Mouse (Mus musculus) forebrain, embryonic 10.5 days (tissue): Measurements from ENCODE around the gene Zfp931. TPM values are rescaled to one million over a fixed set of nuclear protein-coding genes. Genes with fewer than 3 reads are reported as not detected.
"Not testable (repeated sequence)": the region's sequence is repeated elsewhere in the genome, so short reads cannot be mapped to it uniquely, and the experiment has no call there.

Experiments
- DNase-seq: peaks from one replicate; pipeline ENCODE4 v3.0.0-alpha.2; 2017; ENCODE audit warnings: low spot score; ENCODE audit errors: extremely low spot score
- H3K27ac ChIP-seq: fragments of 300-500 bp; sonication (generic); 2 replicates; pipeline ENCODE4 v1.5.1; 2016; ENCODE audit warnings: mild to moderate bottlenecking
- H3K27me3 ChIP-seq: fragments of 300-500 bp; sonication (generic); 2 replicates; pipeline ENCODE4 v1.6.1; 2016; ENCODE audit warnings: mild to moderate bottlenecking; ENCODE audit not compliant: poor library complexity, severe bottlenecking
- H3K36me3 ChIP-seq: fragments of 300-500 bp; sonication (generic); replicated peaks from 2 replicates; pipeline ENCODE4 v1.6.1; 2016; ENCODE audit warnings: mild to moderate bottlenecking, moderate library complexity
- H3K4me1 ChIP-seq: fragments of 300-500 bp; sonication (generic); 2 replicates; pipeline ENCODE4 v1.6.1; 2016
- H3K4me3 ChIP-seq: fragments of 300-500 bp; sonication (generic); 2 replicates; pipeline ENCODE4 v1.5.1; 2016; ENCODE audit warnings: mild to moderate bottlenecking, moderate library complexity
- H3K9me3 ChIP-seq: fragments of 300-500 bp; sonication (generic); 2 replicates; pipeline ENCODE4 v1.6.1; 2016; ENCODE audit warnings: mild to moderate bottlenecking, moderate library complexity
- WGBS: fragments of 180-500 bp; shearing (Covaris S2); methylation state at CpG from one replicate; pipeline ENCODE4 v1.1.7; 2016; 5-methylcytosine and 5-hydroxymethylcytosine counted together
- polyA plus RNA-seq: library from polyadenylated mRNA; unstranded; fragments of >200 nt; fragmentation: Nextera tagmentation; extraction: Ambion mirVana; gene quantifications from 2 replicates; pipeline ENCODE4 v1.2.1, GENCODE M21; 2016

Gene Zfp931
- polyA plus RNA-seq, 1 experiment from 2014 or later: 18.4 TPM

GRCm38 (mm10) chr2:178101957-178102356 lies 23.7 kb upstream of the Zfp931 start:
- no peaks in the 10 kb centered on the region for H3K27me3 ChIP-seq
- H3K9me3 ChIP-seq: no peaks in the 10 kb centered on the region
- H3K4me3 ChIP-seq: no peak overlapping the region
- H3K36me3 ChIP-seq: no peaks in the 10 kb centered on the region
- WGBS: 9% methylated on average over 7 of the region's 7 CpGs
- H3K4me1 ChIP-seq: no peaks in the 10 kb centered on the region
- no peak overlapping the region for H3K27ac ChIP-seq
- peak; percentile 62 for DNase-seq

- peak; percentile 52 for DNase-seq
- no peak overlapping the region for H3K27ac ChIP-seq
- H3K4me3 ChIP-seq: no peak overlapping the region
- no peaks in the 10 kb centered on the region for H3K36me3 ChIP-seq
- WGBS: 5% methylated on average over 2 of the region's 2 CpGs
- H3K27me3 ChIP-seq: no peaks in the 10 kb centered on the region
- no peaks in the 10 kb centered on the region for H3K4me1 ChIP-seq
- no peaks in the 10 kb centered on the region for H3K9me3 ChIP-seq
These were observed 19.7 kb upstream of the Zfp931 start for GRCm38 (mm10) chr2:178098021-178098420.

- no peak overlapping the region for H3K27ac ChIP-seq
- no peak for DNase-seq
- H3K4me1 ChIP-seq: no peaks in the 10 kb centered on the region
- H3K36me3 ChIP-seq: no peaks in the 10 kb centered on the region
- H3K9me3 ChIP-seq: no peaks in the 10 kb centered on the region
- H3K4me3 ChIP-seq: no peak overlapping the region
- H3K27me3 ChIP-seq: no peaks in the 10 kb centered on the region
These were observed 11.3 kb upstream of the Zfp931 start for GRCm38 (mm10) chr2:178089586-178089985.

- H3K27me3 ChIP-seq: no peaks in the 10 kb centered on the region
- H3K36me3 ChIP-seq: peaks cover 18% of the 10 kb centered on the region
- no peaks in the 10 kb centered on the region for H3K4me1 ChIP-seq
- no peak overlapping the region for H3K27ac ChIP-seq
- DNase-seq: no peak
- no peak overlapping the region for H3K4me3 ChIP-seq
- 3% methylated on average over 1 of the region's 1 CpGs for WGBS
- peaks cover 14% of the 10 kb centered on the region for H3K9me3 ChIP-seq
These were observed 20.1 kb downstream of the Zfp931 start for GRCm38 (mm10) chr2:178058195-178058594.

GRCm38 (mm10) chr2:178027601-178028000 lies 50.7 kb downstream of the Zfp931 start:
- not testable (repeated sequence) for H3K4me1 ChIP-seq, H3K36me3 ChIP-seq, H3K27me3 ChIP-seq, DNase-seq, H3K4me3 ChIP-seq, H3K27ac ChIP-seq, H3K9me3 ChIP-seq
- WGBS: 90% methylated on average over 3 of the region's 3 CpGs

- WGBS: 36% methylated on average over 2 of the region's 2 CpGs
- peak overlapping the region; percentile 80; the same call in 1 of the 2 replicates for H3K27ac ChIP-seq
- peak overlapping the region; percentile 64 for H3K4me3 ChIP-seq
- not testable (repeated sequence) for H3K36me3 ChIP-seq, H3K27me3 ChIP-seq, H3K4me1 ChIP-seq, DNase-seq, H3K9me3 ChIP-seq
These were observed 54.4 kb downstream of the Zfp931 start for GRCm38 (mm10) chr2:178023861-178024260.

GRCm38 (mm10) chr2:178023011-178023611 lies 55.2 kb downstream of the Zfp931 start, which contains the start of gene Zfp971:
Gene Zfp971 (plus strand): TSS chr2:178023284.
- H3K27me3 ChIP-seq, H3K9me3 ChIP-seq, H3K4me1 ChIP-seq, H3K36me3 ChIP-seq: not testable (repeated sequence)
- peak; percentile 18 for DNase-seq
- WGBS: 2% methylated on average over 15 of the region's 15 CpGs
- Histone ChIP-seq H3K4me3 (peak within 1 kb of the TSS; percentile 64), H3K27ac (peak within 1 kb of the TSS; percentile 80)

GRCm38 (mm10) chr2:178020773-178021172 lies 57.5 kb downstream of the Zfp931 start:
- 87% methylated on average over 8 of the region's 8 CpGs for WGBS
- H3K27ac ChIP-seq, H3K27me3 ChIP-seq, DNase-seq, H3K9me3 ChIP-seq, H3K4me3 ChIP-seq, H3K36me3 ChIP-seq, H3K4me1 ChIP-seq: not testable (repeated sequence)

GRCm38 (mm10) chr2:178019486-178019885 lies 58.8 kb downstream of the Zfp931 start:
- not testable (repeated sequence) for H3K36me3 ChIP-seq, H3K27me3 ChIP-seq, H3K4me3 ChIP-seq, H3K27ac ChIP-seq, H3K9me3 ChIP-seq, DNase-seq, H3K4me1 ChIP-seq
- 86% methylated on average over 3 of the region's 3 CpGs for WGBS

Other genes starting within 250 kb of the Zfp931 start
- 42.2 and 43.8 TPM in 2 replicates for gene Gm14325, start 238.1 kb downstream of the Zfp931 start, polyA plus RNA-seq
- 2.0 and 2.1 TPM in 2 replicates for gene Gm14327, start 181.4 kb downstream of the Zfp931 start, polyA plus RNA-seq
- gene Zfp972, start 152.9 kb downstream of the Zfp931 start, polyA plus RNA-seq: 0.56 and 0.62 TPM in 2 replicates
- 20.0 and 20.5 TPM in 2 replicates for gene Gm14326, start 121.2 kb downstream of the Zfp931 start, polyA plus RNA-seq
- 14.2 and 15.6 TPM in 2 replicates for gene Zfp971, start 55.2 kb downstream of the Zfp931 start, polyA plus RNA-seq
- gene Phactr3, start 40.5 kb upstream of the Zfp931 start, polyA plus RNA-seq: 4.2 and 4.9 TPM in 2 replicates